Mouse (Mus musculus): ENCODE data around the gene Col26a1. TPM values are rescaled to one million over a fixed set of nuclear protein-coding genes. Genes with fewer than 3 reads are reported as not detected.
A peak's percentile ranks its signal among the peaks of the same experiment; 100 is the strongest.

Col26a1 gene
- polyA plus RNA-seq, 1 experiment from 2014 or later = 63.0 TPM

DNA sequence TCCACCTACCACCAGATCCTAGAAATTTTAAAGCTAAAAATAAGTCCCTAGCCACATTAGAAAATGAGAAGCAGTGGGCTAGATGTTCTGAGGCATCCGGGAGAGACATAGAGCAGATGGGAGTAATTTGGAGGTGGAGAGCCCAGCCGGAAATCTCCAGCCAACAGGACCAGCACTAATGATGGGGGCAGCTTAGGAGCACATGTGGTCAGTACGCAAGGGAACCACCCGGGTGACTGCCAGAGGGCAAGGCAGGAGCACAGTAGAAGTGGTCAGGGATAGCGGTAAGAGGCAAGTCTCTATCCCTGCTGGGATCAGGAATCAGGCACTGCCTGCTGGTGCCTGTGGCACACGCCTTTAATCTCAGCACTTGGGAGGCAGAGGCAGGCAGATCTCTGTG lies 32.3 kb downstream of the Col26a1 start:
- no peak overlapping the region for H3K4me2 ChIP-seq (ENCODE audit: low read depth, low read length)
- no peaks in the 10 kb centered on the region for H3K9me3 ChIP-seq (replicated peaks; ENCODE audit: control insufficient read depth, low read length)
- H3K4me3 ChIP-seq (ENCODE audit: low read depth, low read length) = no peak overlapping the region
- ATAC-seq (replicated peaks; ENCODE audit: insufficient number of reproducible peaks, low FRiP score, low TSS enrichment, low read depth) (no peak), DNase-seq (ENCODE audit: low spot score) (no peak)
- no peaks in the 10 kb centered on the region for H3K4me1 ChIP-seq (ENCODE audit: control insufficient read depth, insufficient read depth, low read length)
- H3K27me3 ChIP-seq (ENCODE audit: control insufficient read depth, insufficient read depth, low read length) = no peaks in the 10 kb centered on the region
- H3K36me3 ChIP-seq (replicated peaks; ENCODE audit: control insufficient read depth, insufficient read depth, low read depth, low read length) = peaks cover 3% of the 10 kb centered on the region; the same call in 1 of the 2 replicates
- no peak overlapping the region for H3K9ac ChIP-seq (replicated peaks; ENCODE audit: low read length)
- WGBS = 46% methylated on average over 6 of the region's 6 CpGs
- no peak overlapping the region for H3K27ac ChIP-seq (replicated peaks; ENCODE audit: low read depth, low read length)

DNA sequence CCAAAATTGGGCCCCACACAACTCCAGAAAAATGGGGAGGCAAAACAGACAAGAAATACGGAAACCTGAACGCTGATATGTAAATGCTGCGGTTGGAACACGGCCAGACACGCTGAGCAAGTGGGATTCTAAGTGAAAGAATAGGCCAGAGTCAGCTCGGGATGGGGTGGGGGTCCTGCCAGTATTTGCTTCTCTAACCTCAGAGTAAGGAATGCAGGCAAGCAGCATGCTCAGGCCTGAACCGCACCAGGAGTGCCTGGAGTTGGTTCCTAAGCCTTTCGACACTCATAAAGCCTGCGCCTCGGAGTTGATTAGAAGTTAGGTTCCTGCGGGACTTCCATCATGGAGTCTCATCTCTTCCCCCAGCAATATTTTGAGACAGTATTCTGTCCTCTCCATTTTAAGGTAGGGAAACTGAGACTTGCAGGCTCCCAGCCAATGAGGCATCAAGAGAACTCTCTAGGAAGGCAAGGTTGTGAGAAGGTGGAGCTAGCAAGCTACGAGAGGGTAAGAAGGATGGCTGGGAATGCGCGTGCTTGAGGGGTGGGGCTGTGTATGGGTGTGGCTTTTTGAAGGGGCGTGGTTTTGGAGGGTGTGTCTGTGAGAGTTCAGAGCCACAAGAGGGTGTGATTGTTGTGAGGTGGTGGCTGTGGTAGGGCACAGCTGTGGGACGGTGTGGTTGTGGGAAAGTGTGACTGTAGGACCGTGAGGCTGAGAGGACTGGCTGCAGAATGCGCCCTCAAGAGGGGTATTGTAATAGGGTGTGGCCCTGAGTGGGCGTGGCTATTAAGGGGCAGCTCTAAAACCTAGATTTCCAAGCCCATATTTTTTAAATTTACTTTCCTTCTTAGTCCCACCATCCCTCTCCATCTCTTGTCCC lies 36.4 kb downstream of the Col26a1 start:
- DNase-seq (ENCODE audit: low spot score) = no peak
- Histone ChIP-seq H3K4me3 (ENCODE audit: low read depth, low read length) (no peak overlapping the region), H3K27ac (replicated peaks; ENCODE audit: low read depth, low read length) (no peak overlapping the region), H3K9me3 (replicated peaks; ENCODE audit: control insufficient read depth, low read length) (no peaks in the 10 kb centered on the region), H3K4me2 (ENCODE audit: low read depth, low read length) (no peak overlapping the region), H3K36me3 (replicated peaks; ENCODE audit: control insufficient read depth, insufficient read depth, low read depth, low read length) (peaks cover 3% of the 10 kb centered on the region; the same call in 1 of the 2 replicates), H3K9ac (replicated peaks; ENCODE audit: low read length) (no peak overlapping the region), H3K27me3 (ENCODE audit: control insufficient read depth, insufficient read depth, low read length) (no peaks in the 10 kb centered on the region), H3K4me1 (ENCODE audit: control insufficient read depth, insufficient read depth, low read length) (no peaks in the 10 kb centered on the region)
- ATAC-seq (replicated peaks; ENCODE audit: insufficient number of reproducible peaks, low FRiP score, low TSS enrichment, low read depth) = no peak
- WGBS = 82% methylated on average over 19 of the region's 19 CpGs

DNA sequence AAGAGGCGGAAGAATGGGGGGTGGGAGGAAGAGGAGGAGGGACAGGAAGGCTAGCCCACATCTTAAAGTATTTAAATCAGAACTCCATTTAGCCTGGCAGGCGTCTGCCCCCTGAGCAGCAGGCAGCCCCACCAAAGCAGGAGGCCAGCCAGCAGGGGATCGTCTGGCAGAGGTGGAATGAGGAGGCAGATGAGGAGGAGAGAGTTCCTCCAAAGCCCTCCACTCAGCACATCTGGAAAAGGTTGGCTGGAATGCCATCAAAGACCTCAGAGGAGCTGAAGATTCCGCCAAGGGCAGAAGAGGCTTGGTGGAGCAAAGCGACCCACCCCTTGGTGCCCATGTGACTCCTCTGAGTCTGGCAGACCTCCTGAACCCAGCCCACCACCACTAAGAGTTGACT lies 39.1 kb downstream of the Col26a1 start:
- Histone ChIP-seq H3K9me3 (replicated peaks; ENCODE audit: control insufficient read depth, low read length) (no peaks in the 10 kb centered on the region), H3K36me3 (replicated peaks; ENCODE audit: control insufficient read depth, insufficient read depth, low read depth, low read length) (peaks cover 3% of the 10 kb centered on the region), H3K4me2 (ENCODE audit: low read depth, low read length) (no peak overlapping the region), H3K27ac (replicated peaks; ENCODE audit: low read depth, low read length) (peak overlapping the region; percentile 47), H3K4me1 (ENCODE audit: control insufficient read depth, insufficient read depth, low read length) (no peaks in the 10 kb centered on the region; the same call in 1 of the 2 replicates), H3K9ac (replicated peaks; ENCODE audit: low read length) (no peak overlapping the region), H3K4me3 (ENCODE audit: low read depth, low read length) (no peak overlapping the region), H3K27me3 (ENCODE audit: control insufficient read depth, insufficient read depth, low read length) (no peaks in the 10 kb centered on the region)
- ATAC-seq (replicated peaks; ENCODE audit: insufficient number of reproducible peaks, low FRiP score, low TSS enrichment, low read depth) (no peak), DNase-seq (ENCODE audit: low spot score) (peak; percentile 54)
- WGBS = 32% methylated on average over 5 of the region's 5 CpGs

DNA sequence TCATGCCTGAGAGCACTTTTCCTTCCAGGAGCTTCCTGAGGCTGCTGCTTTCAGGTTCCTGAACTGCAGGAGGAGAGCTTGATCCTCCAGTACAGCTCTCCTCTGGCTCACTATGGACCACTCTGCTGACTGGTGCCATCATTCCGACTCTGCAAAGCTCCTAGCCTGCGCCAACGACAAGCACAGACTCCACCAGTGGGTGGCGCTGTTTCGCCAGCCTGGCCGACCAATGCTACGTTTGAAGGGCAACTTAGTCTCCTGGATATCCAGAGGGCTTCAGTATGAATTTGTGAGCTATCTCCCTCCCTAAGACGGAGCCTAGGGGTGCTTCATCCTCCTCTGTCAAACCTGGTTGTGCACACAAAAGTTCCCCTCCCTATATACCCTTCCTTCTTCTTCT lies 43.0 kb downstream of the Col26a1 start:
- Histone ChIP-seq H3K4me1 (ENCODE audit: control insufficient read depth, insufficient read depth, low read length) (no peaks in the 10 kb centered on the region; the same call in 1 of the 2 replicates), H3K9ac (replicated peaks; ENCODE audit: low read length) (no peak overlapping the region), H3K27ac (replicated peaks; ENCODE audit: low read depth, low read length) (no peak overlapping the region), H3K4me2 (ENCODE audit: low read depth, low read length) (no peak overlapping the region), H3K4me3 (ENCODE audit: low read depth, low read length) (no peak overlapping the region), H3K36me3 (replicated peaks; ENCODE audit: control insufficient read depth, insufficient read depth, low read depth, low read length) (no peaks in the 10 kb centered on the region; the same call in none of the 2 replicates), H3K27me3 (ENCODE audit: control insufficient read depth, insufficient read depth, low read length) (no peaks in the 10 kb centered on the region), H3K9me3 (replicated peaks; ENCODE audit: control insufficient read depth, low read length) (no peaks in the 10 kb centered on the region)
- 7% methylated on average over 8 of the region's 8 CpGs for WGBS
- ATAC-seq (replicated peaks; ENCODE audit: insufficient number of reproducible peaks, low FRiP score, low TSS enrichment, low read depth) (peak; percentile 31; the same call in 1 of the 2 replicates), DNase-seq (ENCODE audit: low spot score) (peak; percentile 79)

DNA sequence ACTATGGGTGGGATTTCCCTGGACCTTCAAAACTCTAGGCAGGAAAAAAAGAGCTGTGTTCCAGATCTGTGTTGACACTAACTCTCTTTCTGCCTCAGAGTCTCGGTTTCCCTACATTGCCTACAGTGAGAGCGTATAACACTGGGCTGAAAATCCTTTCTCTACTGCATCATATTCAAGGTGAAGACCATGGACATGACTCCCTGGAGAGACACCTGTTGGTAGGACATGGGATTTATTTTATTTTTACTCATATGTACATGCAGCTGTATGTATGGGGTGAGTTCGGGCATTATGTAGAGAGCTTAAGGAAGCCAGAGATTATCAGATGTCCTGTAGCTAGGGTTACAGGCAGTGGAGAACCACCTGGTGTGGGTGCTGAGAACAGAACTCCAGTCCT lies 50.0 kb downstream of the Col26a1 start:
- H3K27me3 ChIP-seq (ENCODE audit: control insufficient read depth, insufficient read depth, low read length) = no peaks in the 10 kb centered on the region
- ATAC-seq (replicated peaks; ENCODE audit: insufficient number of reproducible peaks, low FRiP score, low TSS enrichment, low read depth) (no peak), DNase-seq (ENCODE audit: low spot score) (no peak)
- no peak overlapping the region for H3K4me2 ChIP-seq (ENCODE audit: low read depth, low read length)
- H3K9ac ChIP-seq (replicated peaks; ENCODE audit: low read length) = no peak overlapping the region
- no peaks in the 10 kb centered on the region for H3K4me1 ChIP-seq (ENCODE audit: control insufficient read depth, insufficient read depth, low read length)
- no peak overlapping the region for H3K27ac ChIP-seq (replicated peaks; ENCODE audit: low read depth, low read length)
- H3K36me3 ChIP-seq (replicated peaks; ENCODE audit: control insufficient read depth, insufficient read depth, low read depth, low read length) = peaks cover 6% of the 10 kb centered on the region; the same call in 1 of the 2 replicates
- no peak overlapping the region for H3K4me3 ChIP-seq (ENCODE audit: low read depth, low read length)
- no peaks in the 10 kb centered on the region for H3K9me3 ChIP-seq (replicated peaks; ENCODE audit: control insufficient read depth, low read length)
- 80% methylated on average over 3 of the region's 3 CpGs for WGBS

DNA sequence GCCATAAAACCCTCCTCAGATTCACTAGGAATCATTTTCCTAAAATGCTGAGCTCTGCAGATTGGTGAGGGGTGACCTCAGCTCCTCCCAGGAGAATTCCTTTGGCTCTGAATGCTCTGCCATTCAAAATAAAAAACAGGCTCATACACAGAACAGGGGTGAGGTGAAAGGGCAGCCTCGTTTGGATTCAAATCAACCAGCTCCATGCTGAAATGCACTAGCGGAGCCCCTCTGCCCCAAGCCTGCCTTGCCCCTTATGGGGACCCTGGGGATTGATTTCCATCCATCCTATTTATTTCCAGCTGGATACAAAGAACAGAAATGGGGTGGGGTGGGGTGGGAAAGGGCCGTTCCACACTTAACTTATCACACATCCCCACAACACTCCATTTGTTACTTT lies 52.9 kb downstream of the Col26a1 start:
- Histone ChIP-seq H3K36me3 (replicated peaks; ENCODE audit: control insufficient read depth, insufficient read depth, low read depth, low read length) (peaks cover 6% of the 10 kb centered on the region; the same call in 1 of the 2 replicates), H3K27ac (replicated peaks; ENCODE audit: low read depth, low read length) (no peak overlapping the region), H3K27me3 (ENCODE audit: control insufficient read depth, insufficient read depth, low read length) (no peaks in the 10 kb centered on the region), H3K4me1 (ENCODE audit: control insufficient read depth, insufficient read depth, low read length) (no peaks in the 10 kb centered on the region), H3K9me3 (replicated peaks; ENCODE audit: control insufficient read depth, low read length) (no peaks in the 10 kb centered on the region), H3K4me2 (ENCODE audit: low read depth, low read length) (no peak overlapping the region), H3K9ac (replicated peaks; ENCODE audit: low read length) (no peak overlapping the region), H3K4me3 (ENCODE audit: low read depth, low read length) (no peak overlapping the region)
- ATAC-seq (replicated peaks; ENCODE audit: insufficient number of reproducible peaks, low FRiP score, low TSS enrichment, low read depth) = no peak
- 67% methylated on average over 3 of the region's 3 CpGs for WGBS
- no peak for DNase-seq (ENCODE audit: low spot score)

DNA sequence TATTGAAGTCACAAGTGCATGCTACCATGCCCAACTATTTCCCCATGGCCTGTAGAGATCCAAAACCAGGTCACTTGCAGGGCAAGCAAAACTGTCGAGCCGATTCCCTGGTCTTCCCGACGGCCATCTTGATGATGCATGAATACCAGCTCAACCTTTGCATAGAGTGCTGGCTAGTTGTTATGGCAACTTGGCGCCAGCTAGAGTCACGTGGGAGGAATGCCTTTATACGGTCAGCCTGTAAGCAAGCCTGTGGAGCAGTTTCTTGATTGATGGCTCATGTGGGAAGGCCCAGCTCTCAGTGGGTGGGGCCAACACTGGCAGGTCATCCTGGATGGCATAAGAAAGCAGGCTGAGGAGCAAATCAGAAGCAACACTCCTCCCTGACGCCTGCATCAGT lies 61.0 kb downstream of the Col26a1 start:
- H3K4me1 ChIP-seq (ENCODE audit: control insufficient read depth, insufficient read depth, low read length) = no peaks in the 10 kb centered on the region
- H3K36me3 ChIP-seq (replicated peaks; ENCODE audit: control insufficient read depth, insufficient read depth, low read depth, low read length) = peaks cover 3% of the 10 kb centered on the region
- H3K27ac ChIP-seq (replicated peaks; ENCODE audit: low read depth, low read length) = no peak overlapping the region
- 0 out of 2 replicates have a peak, but pooled peaks cover 2% of the 10 kb centered on the region for H3K9me3 ChIP-seq (replicated peaks; ENCODE audit: control insufficient read depth, low read length)
- 86% methylated on average over 8 of the region's 8 CpGs for WGBS
- no peak overlapping the region for H3K4me3 ChIP-seq (ENCODE audit: low read depth, low read length)
- DNase-seq (ENCODE audit: low spot score) (no peak), ATAC-seq (replicated peaks; ENCODE audit: insufficient number of reproducible peaks, low FRiP score, low TSS enrichment, low read depth) (no peak)
- H3K9ac ChIP-seq (replicated peaks; ENCODE audit: low read length) = no peak overlapping the region
- no peak overlapping the region for H3K4me2 ChIP-seq (ENCODE audit: low read depth, low read length)
- no peaks in the 10 kb centered on the region for H3K27me3 ChIP-seq (ENCODE audit: control insufficient read depth, insufficient read depth, low read length)

GRCm38 (mm10) chr5:136820911-136821310 lies 62.1 kb downstream of the Col26a1 start:
- H3K9me3 ChIP-seq (replicated peaks; ENCODE audit: control insufficient read depth, low read length) = 0 out of 2 replicates have a peak, but pooled peaks cover 2% of the 10 kb centered on the region
- DNase-seq (ENCODE audit: low spot score) (no peak), ATAC-seq (replicated peaks; ENCODE audit: insufficient number of reproducible peaks, low FRiP score, low TSS enrichment, low read depth) (no peak)
- H3K27ac ChIP-seq (replicated peaks; ENCODE audit: low read depth, low read length) = no peak overlapping the region
- H3K36me3 ChIP-seq (replicated peaks; ENCODE audit: control insufficient read depth, insufficient read depth, low read depth, low read length) = peaks cover 3% of the 10 kb centered on the region
- H3K4me3 ChIP-seq (ENCODE audit: low read depth, low read length) = no peak overlapping the region
- no peak overlapping the region for H3K9ac ChIP-seq (replicated peaks; ENCODE audit: low read length)
- no peaks in the 10 kb centered on the region for H3K4me1 ChIP-seq (ENCODE audit: control insufficient read depth, insufficient read depth, low read length)
- no peak overlapping the region for H3K4me2 ChIP-seq (ENCODE audit: low read depth, low read length)
- no peaks in the 10 kb centered on the region for H3K27me3 ChIP-seq (ENCODE audit: control insufficient read depth, insufficient read depth, low read length)
- 91% methylated on average over 2 of the region's 2 CpGs for WGBS
